Mouse (Mus musculus) liver, embryonic 14.5 days (tissue): Measurements from ENCODE around the gene Plcb4. TPM values are rescaled to one million over a fixed set of nuclear protein-coding genes. Genes with fewer than 3 reads are reported as not detected.

Source experiments
- ATAC-seq: fragments of 200-750 bp; cut with Nextera tagmentation; 2 replicates; pipeline ENCODE4 v1.8.0; 2017; ENCODE audit warnings: moderate number of reproducible peaks, mild to moderate bottlenecking, moderate library complexity; ENCODE audit not compliant: insufficient read depth
- DNase-seq, 3 experiments: peaks; one replicate each; pipeline ENCODE4 v3.0.0-alpha.2; 2012 to 2013; ENCODE audit warnings: low read depth in 3 of 3, low spot score in 3 of 3
- H3K27ac ChIP-seq: fragments of 300-500 bp; sonication (generic); 2 replicates; pipeline ENCODE4 v1.5.1; 2014; ENCODE audit warnings: moderate library complexity, mild to moderate bottlenecking, control low read depth, inconsistent platforms
- H3K27me3 ChIP-seq: fragments of 300-500 bp; sonication (generic); 2 replicates; pipeline ENCODE4 v1.6.1; 2014; ENCODE audit warnings: mild to moderate bottlenecking, low read length, moderate library complexity; ENCODE audit not compliant: control insufficient read depth, insufficient read depth
- H3K36me3 ChIP-seq: fragments of 300-500 bp; sonication (generic); replicated peaks from 2 replicates; pipeline ENCODE4 v1.6.1; 2014; ENCODE audit warnings: low read depth; ENCODE audit not compliant: control insufficient read depth, insufficient read depth
- H3K4me1 ChIP-seq, 2 experiments: fragments of 200-500 bp in 1 of 2; fragments of 300-500 bp in 1 of 2; sonication (generic) in 1 of 2; replicated peaks; 2 replicates each; pipeline ENCODE4 v1.6.1; 2012 to 2014; ENCODE audit warnings: antibody characterized with exemption in 1 of 2, inconsistent platforms in 1 of 2, low read length in 1 of 2; ENCODE audit not compliant: control insufficient read depth in 2 of 2, insufficient read depth in 2 of 2
- H3K4me2 ChIP-seq: fragments of 300-500 bp; sonication (generic); 2 replicates; pipeline ENCODE4 v1.6.1; 2014; ENCODE audit warnings: low read depth, mild to moderate bottlenecking, control low read depth, moderate library complexity
- H3K4me3 ChIP-seq, 2 experiments: fragments of 200-500 bp in 1 of 2; fragments of 300-500 bp in 1 of 2; sonication (generic) in 1 of 2; 2 replicates each; pipeline ENCODE4 v1.5.1; 2012 to 2014; ENCODE audit warnings: low read depth in 2 of 2, low read length in 2 of 2, mild to moderate bottlenecking in 2 of 2, control low read depth in 1 of 2, inconsistent platforms in 1 of 2, moderate library complexity in 1 of 2; ENCODE audit not compliant: insufficient read depth in 1 of 2
- H3K9ac ChIP-seq: fragments of 300-500 bp; sonication (generic); replicated peaks from 2 replicates; pipeline ENCODE4 v1.6.1; 2014; ENCODE audit warnings: mild to moderate bottlenecking, control low read depth, moderate library complexity
- H3K9me3 ChIP-seq: fragments of 300-500 bp; sonication (generic); 2 replicates; pipeline ENCODE4 v1.6.1; 2016; ENCODE audit warnings: low read length, mixed read lengths; ENCODE audit not compliant: control insufficient read depth
- CTCF ChIP-seq: IDR thresholded peaks from 2 replicates; pipeline ENCODE4 v1.5.1; 2016; ENCODE audit warnings: antibody characterized with exemption, low read depth, control low read depth
- EP300 ChIP-seq: IDR thresholded peaks from 2 replicates; pipeline ENCODE4 v1.6.1; 2016; ENCODE audit warnings: antibody characterized with exemption, low read depth
- WGBS: fragments of 180-500 bp; shearing (Covaris S2); extraction: QIAGEN DNeasy Blood & Tissue Kit; methylation state at CpG from one replicate; pipeline ENCODE4 v1.1.7; 2014; ENCODE audit not compliant: insufficient replicate concordance; 5-methylcytosine and 5-hydroxymethylcytosine counted together
- polyA plus RNA-seq, 2 experiments: library from polyadenylated mRNA; depleted of rRNA in 1 of 2; stranded (reverse) in 1 of 2; unstranded in 1 of 2; fragments of >200 nt; fragmentation: Nextera tagmentation in 1 of 2; extraction: Ambion mirVana in 1 of 2; gene quantifications; 2 replicates each; pipeline versions ENCODE4 v1.2.1 to v1.2.3; 2012 to 2014

Plcb4 gene
- polyA plus RNA-seq, 2 experiments: 1.9 to 2.3 TPM

DNA sequence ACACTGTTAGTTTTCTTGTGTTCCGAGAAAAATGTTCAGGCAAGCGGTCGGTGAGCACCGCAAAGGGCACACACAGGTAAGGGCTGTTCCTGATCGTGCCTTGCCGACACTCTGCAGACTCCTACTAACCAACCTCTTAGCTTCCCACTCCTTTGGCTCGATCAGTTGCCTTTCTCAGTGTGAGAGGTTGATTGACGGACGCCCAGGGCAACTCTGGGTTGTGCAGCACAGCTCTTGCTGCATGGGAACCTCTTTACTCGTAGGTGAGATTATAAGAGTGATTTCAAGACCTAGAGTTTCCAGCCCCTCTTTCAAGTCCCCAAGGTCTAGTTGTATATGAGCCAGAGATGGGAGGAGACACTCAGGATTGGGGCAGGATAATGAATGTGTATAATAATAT, 230.0 kb downstream of the Plcb4 start:
- H3K4me1 ChIP-seq: peaks cover 0 to 16% of the 10 kb centered on the region in 2 experiments; a peak in 2 of 4 replicates
- no peak overlapping the region for H3K9ac ChIP-seq
- no peak overlapping the region for H3K4me3 ChIP-seq
- WGBS: 74% methylated on average over 10 of the region's 10 CpGs
- no peak overlapping the region for H3K4me2 ChIP-seq
- ATAC-seq (no peak), DNase-seq (no peak)
- H3K27ac ChIP-seq: no peak overlapping the region
- no peaks in the 10 kb centered on the region for H3K27me3 ChIP-seq
- TF ChIP-seq CTCF: no peak
- TF ChIP-seq EP300: no peak
- no peaks in the 10 kb centered on the region for H3K9me3 ChIP-seq
- no peaks in the 10 kb centered on the region for H3K36me3 ChIP-seq

DNA sequence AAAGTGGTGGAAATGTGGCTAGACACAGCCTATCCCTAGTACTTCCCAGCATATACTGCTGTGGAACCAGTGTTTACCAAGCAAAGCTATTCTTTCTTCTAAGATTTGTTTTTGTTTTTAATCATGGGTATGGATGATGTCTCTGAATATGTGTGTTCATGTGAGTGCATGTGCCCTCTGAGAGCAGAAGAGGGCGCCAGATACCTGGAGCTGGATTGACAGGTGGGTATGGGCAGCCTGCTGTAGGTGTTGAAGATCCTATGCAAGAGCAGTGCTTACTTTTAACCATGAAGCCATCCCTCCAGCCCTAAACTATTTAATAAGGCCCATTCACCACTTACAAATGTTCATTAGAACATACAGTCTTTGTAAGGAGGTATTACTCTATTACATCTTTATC, 231.3 kb downstream of the Plcb4 start:
- H3K27ac ChIP-seq: no peak overlapping the region
- DNase-seq: no peak
- H3K36me3 ChIP-seq: no peaks in the 10 kb centered on the region
- ATAC-seq: no peak
- H3K27me3 ChIP-seq: no peaks in the 10 kb centered on the region
- H3K9ac ChIP-seq: no peak overlapping the region
- H3K4me3 ChIP-seq: no peak overlapping the region
- H3K4me2 ChIP-seq: no peak overlapping the region
- no peaks in the 10 kb centered on the region for H3K9me3 ChIP-seq
- 40% methylated on average over 1 of the region's 1 CpGs for WGBS
- no peak for TF ChIP-seq EP300
- peak; percentile 43 for TF ChIP-seq CTCF
- peaks cover 0 to 16% of the 10 kb centered on the region in 2 experiments; a peak in 2 of 4 replicates for H3K4me1 ChIP-seq

DNA sequence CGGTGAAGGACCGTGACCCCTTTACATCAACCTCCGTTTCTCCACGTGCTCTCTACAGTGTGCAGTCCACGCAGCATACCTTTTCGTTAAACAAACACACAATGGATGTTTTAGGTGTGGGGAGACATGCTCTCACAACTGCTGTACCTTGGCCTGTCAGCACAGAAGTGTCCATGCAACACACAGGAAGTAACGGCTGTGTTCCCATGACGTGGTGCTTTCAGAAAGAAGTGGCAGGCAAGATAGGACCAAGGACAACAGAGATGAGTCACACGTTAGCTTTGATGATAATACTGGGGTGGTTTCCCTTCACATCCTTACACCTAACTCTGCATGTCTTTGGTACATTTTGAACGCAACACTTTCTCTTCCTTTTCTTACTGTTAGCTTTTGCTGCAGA, 232.3 kb downstream of the Plcb4 start:
- Histone ChIP-seq H3K9me3 (no peaks in the 10 kb centered on the region), H3K4me1 (peaks cover 0 to 16% of the 10 kb centered on the region in 2 experiments; a peak in 2 of 4 replicates), H3K9ac (no peak overlapping the region), H3K27me3 (no peaks in the 10 kb centered on the region), H3K36me3 (no peaks in the 10 kb centered on the region), H3K27ac (no peak overlapping the region), H3K4me3 (no peak overlapping the region), H3K4me2 (no peak overlapping the region)
- no peak for DNase-seq
- ATAC-seq: no peak
- no peak for TF ChIP-seq EP300
- no peak for TF ChIP-seq CTCF
- WGBS: 55% methylated on average over 10 of the region's 10 CpGs

DNA sequence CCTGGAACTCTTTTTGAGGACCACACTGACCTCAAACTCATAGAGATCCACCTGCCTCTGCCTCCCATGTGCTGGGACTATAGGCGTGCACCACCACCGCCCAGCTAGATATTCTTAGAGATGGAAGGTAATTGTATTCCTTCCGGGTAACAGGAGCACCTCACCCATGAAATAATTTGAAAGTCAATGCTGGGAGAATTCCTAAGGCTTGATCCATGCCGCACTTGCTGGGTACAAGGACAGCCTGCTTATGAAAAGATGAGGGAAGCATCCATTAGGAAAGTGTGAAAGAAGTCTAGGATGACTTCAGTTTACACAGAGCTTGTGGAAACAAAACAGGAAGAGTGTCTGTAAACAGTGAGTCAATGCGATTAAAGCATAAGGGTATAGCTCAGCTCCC, 232.9 kb downstream of the Plcb4 start:
- TF ChIP-seq CTCF (no peak), EP300 (no peak)
- 68% methylated on average over 5 of the region's 5 CpGs for WGBS
- ATAC-seq: no peak

DNA sequence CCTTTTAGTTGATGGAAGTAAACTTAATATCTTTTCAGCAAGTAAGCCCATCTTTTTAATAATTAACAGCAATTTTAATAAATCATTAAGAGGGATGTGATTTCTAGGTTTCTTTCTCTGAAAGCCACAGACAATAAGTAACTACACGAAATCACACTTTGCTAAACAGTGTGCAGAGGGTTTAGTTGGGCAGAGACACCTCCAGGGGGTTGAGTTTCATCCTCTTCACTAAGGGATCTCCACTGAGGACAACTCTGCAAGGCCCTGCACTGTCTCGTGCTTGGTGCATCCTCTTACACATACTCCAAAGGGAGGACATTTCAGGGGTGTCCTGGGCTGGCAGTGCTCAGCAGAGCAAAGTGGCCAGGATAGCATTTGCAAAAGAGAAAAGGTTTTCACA, 235.8 kb downstream of the Plcb4 start:
- Histone ChIP-seq H3K4me1 (0 out of 4 replicates have a peak, but pooled peaks cover 0 to 1% of the 10 kb centered on the region in 2 experiments), H3K27ac (no peak overlapping the region), H3K36me3 (no peaks in the 10 kb centered on the region), H3K9ac (no peak overlapping the region), H3K9me3 (no peaks in the 10 kb centered on the region), H3K4me3 (no peak overlapping the region), H3K4me2 (no peak overlapping the region), H3K27me3 (no peaks in the 10 kb centered on the region)
- DNase-seq (no peak), ATAC-seq (no peak)
- WGBS: 47% methylated on average over 2 of the region's 2 CpGs
- no peak for TF ChIP-seq CTCF
- TF ChIP-seq EP300: no peak

More for the DNA sequence above, 232.9 kb downstream of the Plcb4 start:
- no peak overlapping the region for H3K4me3 ChIP-seq
- H3K27ac ChIP-seq: no peak overlapping the region
- peaks cover 0 to 11% of the 10 kb centered on the region in 2 experiments; a peak in 2 of 4 replicates for H3K4me1 ChIP-seq
- no peaks in the 10 kb centered on the region for H3K36me3 ChIP-seq
- no peaks in the 10 kb centered on the region for H3K27me3 ChIP-seq
- H3K9ac ChIP-seq: no peak overlapping the region
- no peak overlapping the region for H3K4me2 ChIP-seq
- DNase-seq: no peak
- no peaks in the 10 kb centered on the region for H3K9me3 ChIP-seq
